Mouse (Mus musculus): Measurements from ENCODE around the gene Olfr150. TPM values are rescaled to one million over a fixed set of nuclear protein-coding genes. Genes with fewer than 3 reads are reported as not detected.
"Not testable (repeated sequence)": the region's sequence is repeated elsewhere in the genome, so short reads cannot be mapped to it uniquely, and the experiment has no call there.

Olfr150 gene
- not detected in 2 replicates for polyA plus RNA-seq (2015; fragmentation: Nextera tagmentation; extraction: Ambion mirVana)

DNA sequence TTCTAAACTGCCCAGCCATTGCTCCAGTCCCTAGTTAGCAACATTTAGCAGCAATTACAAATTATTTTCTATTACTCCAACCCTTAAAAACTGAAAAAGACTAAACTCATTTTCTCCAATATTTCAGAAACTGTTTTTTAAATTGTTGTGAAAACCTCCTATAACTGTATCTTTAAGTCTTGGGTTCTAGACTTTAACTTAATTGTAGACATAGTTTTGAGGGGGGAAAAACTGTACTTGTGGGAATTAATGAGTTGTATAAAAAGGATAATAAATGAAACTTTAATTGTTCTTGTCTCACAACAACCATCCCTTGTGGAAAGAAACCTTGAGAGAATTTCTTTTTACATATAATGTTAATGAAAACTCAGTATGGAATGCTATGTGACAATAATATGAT is at the start of gene Olfr150:
Gene Olfr150, plus strand, starts transcription at position 301 of the 400 bp plus-strand sequence.
- Histone ChIP-seq H3K9me3 (replicated peaks; ENCODE audit: control insufficient read depth, low read length) (no peaks in the 10 kb centered on the region), H3K9ac (ENCODE audit: low read length) (no peak within 1 kb of the TSS), H3K4me2 (ENCODE audit: low read depth, low read length) (no peak within 1 kb of the TSS), H3K27me3 (ENCODE audit: control insufficient read depth, insufficient read depth, low read length) (no peaks in the 10 kb centered on the region), H3K4me3 (replicated peaks; ENCODE audit: low read length) (no peak within 1 kb of the TSS), H3K36me3 (ENCODE audit: control insufficient read depth, insufficient read depth, low read length) (no peaks in the 10 kb centered on the region), H3K4me1 (ENCODE audit: control insufficient read depth, insufficient read depth, low read length) (no peaks in the 10 kb centered on the region), H3K27ac (ENCODE audit: low read length) (no peak within 1 kb of the TSS)
- ATAC-seq (ENCODE audit: insufficient read depth, low FRiP score), result no peak

DNA sequence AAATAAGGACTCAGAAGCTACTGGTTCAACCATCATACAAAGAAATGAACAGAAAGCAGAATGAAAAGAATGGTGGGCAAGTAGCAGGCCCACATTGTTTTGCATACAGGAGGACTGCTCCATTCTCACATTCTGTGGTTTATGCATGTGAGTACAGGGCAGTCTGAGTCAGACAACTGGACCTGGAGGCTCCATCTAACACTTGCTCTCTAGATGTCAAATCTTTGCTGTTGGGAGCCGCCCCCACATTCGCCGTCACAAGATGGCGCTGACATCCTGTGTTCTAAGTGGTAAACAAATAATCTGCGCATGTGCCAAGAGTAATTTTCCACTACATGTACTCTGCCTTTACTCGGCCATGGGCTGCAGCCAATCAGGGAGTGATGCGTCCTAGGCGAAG is 29.7 kb upstream of the Olfr150 start:
- H3K9ac ChIP-seq (ENCODE audit: low read length); H3K4me3 ChIP-seq (replicated peaks; ENCODE audit: low read length); H3K36me3 ChIP-seq (ENCODE audit: control insufficient read depth, insufficient read depth, low read length); H3K4me1 ChIP-seq (ENCODE audit: control insufficient read depth, insufficient read depth, low read length); H3K4me2 ChIP-seq (ENCODE audit: low read depth, low read length); H3K27me3 ChIP-seq (ENCODE audit: control insufficient read depth, insufficient read depth, low read length); ATAC-seq (ENCODE audit: insufficient read depth, low FRiP score); H3K9me3 ChIP-seq (replicated peaks; ENCODE audit: control insufficient read depth, low read length); H3K27ac ChIP-seq (ENCODE audit: low read length): not testable (repeated sequence)
- 79% methylated on average over 6 of the region's 8 CpGs for WGBS

DNA sequence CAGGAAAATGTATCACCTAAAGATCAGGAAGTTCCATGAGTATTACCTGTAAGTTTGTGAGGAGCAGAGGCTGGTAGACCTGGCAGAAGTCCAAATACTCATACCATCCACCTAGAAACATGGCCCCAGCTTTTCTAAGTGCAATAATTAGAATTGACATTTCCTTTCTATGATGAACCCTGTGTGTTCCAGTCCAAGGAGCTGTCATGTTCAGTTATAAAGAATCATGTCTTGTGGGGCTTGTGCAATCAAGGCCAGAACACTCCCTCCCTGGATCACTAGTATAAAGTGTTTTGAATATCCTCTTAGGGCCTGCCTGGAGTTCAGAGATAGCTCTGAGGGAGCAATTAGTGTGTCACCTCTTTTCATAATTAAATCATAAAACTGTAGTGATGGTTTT is 23.8 kb upstream of the Olfr150 start, which contains the start of gene Olfr149:
Gene Olfr149, minus strand, starts transcription at position 101 of the 400 bp plus-strand sequence.
- Histone ChIP-seq H3K9ac (ENCODE audit: low read length) (no peak within 1 kb of the TSS), H3K4me2 (ENCODE audit: low read depth, low read length) (no peak within 1 kb of the TSS), H3K27me3 (ENCODE audit: control insufficient read depth, insufficient read depth, low read length) (no peaks in the 10 kb centered on the region), H3K9me3 (replicated peaks; ENCODE audit: control insufficient read depth, low read length) (no peaks in the 10 kb centered on the region), H3K4me1 (ENCODE audit: control insufficient read depth, insufficient read depth, low read length) (0 out of 2 replicates have a peak, but pooled peaks cover 3% of the 10 kb centered on the region), H3K4me3 (replicated peaks; ENCODE audit: low read length) (no peak within 1 kb of the TSS), H3K27ac (ENCODE audit: low read length) (no peak within 1 kb of the TSS), H3K36me3 (ENCODE audit: control insufficient read depth, insufficient read depth, low read length) (no peaks in the 10 kb centered on the region)
- ATAC-seq (ENCODE audit: insufficient read depth, low FRiP score), result no peak

DNA sequence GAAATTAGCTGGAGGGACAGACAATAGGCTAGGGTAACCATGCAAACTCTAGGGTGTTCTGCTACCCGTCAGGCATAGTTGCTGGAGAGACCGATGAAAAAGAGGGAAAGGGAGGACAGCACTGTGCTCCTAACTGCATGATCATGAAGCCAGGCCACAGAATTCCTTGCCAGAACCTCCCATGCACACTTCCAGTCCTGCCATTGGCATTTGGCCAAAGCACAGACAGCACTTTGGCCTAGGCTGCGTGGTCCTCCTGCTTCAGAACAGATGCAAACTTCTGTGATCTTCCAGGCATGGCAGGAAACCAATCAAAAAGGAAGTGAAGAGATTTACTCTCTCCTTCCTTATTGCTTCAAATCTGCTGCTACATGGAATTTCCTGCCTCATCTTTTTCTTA is 21.8 kb upstream of the Olfr150 start:
- Histone ChIP-seq H3K9me3 (replicated peaks; ENCODE audit: control insufficient read depth, low read length) (no peaks in the 10 kb centered on the region), H3K4me2 (ENCODE audit: low read depth, low read length) (no peak overlapping the region), H3K27me3 (ENCODE audit: control insufficient read depth, insufficient read depth, low read length) (no peaks in the 10 kb centered on the region), H3K27ac (ENCODE audit: low read length) (no peak overlapping the region), H3K4me3 (replicated peaks; ENCODE audit: low read length) (no peak overlapping the region), H3K36me3 (ENCODE audit: control insufficient read depth, insufficient read depth, low read length) (no peaks in the 10 kb centered on the region), H3K9ac (ENCODE audit: low read length) (no peak overlapping the region), H3K4me1 (ENCODE audit: control insufficient read depth, insufficient read depth, low read length) (0 out of 2 replicates have a peak, but pooled peaks cover 3% of the 10 kb centered on the region)
- ATAC-seq (ENCODE audit: insufficient read depth, low FRiP score), result no peak
- WGBS, result 48% methylated on average over 3 of the region's 3 CpGs

DNA sequence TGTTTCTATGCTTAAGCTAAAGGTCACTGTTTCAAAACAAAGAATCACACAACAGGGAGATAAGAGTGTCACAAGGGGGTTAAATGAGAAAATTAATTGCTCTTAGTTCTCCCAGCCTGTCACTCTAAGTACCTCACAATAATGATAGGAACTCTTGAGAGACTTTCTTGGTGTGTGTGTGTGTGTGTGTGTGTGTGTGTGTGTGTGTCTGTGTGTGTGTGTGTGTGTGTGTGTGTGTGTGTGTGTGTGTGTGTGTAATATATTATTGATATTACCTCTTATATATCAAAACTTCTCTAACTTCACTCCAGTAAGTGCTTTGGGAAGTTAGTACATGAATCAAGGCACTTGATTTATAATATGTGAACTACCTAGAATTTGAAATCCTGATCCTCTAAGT is 19.7 kb upstream of the Olfr150 start, which contains the start of gene Olfr965:
Gene Olfr965, plus strand, starts transcription at position 301 of the 400 bp plus-strand sequence.
- Histone ChIP-seq H3K4me2 (ENCODE audit: low read depth, low read length) (no peak within 1 kb of the TSS), H3K27ac (ENCODE audit: low read length) (no peak within 1 kb of the TSS), H3K9ac (ENCODE audit: low read length) (no peak within 1 kb of the TSS), H3K4me1 (ENCODE audit: control insufficient read depth, insufficient read depth, low read length) (0 out of 2 replicates have a peak, but pooled peaks cover 3% of the 10 kb centered on the region), H3K9me3 (replicated peaks; ENCODE audit: control insufficient read depth, low read length) (no peaks in the 10 kb centered on the region), H3K4me3 (replicated peaks; ENCODE audit: low read length) (no peak within 1 kb of the TSS), H3K27me3 (ENCODE audit: control insufficient read depth, insufficient read depth, low read length) (no peaks in the 10 kb centered on the region), H3K36me3 (ENCODE audit: control insufficient read depth, insufficient read depth, low read length) (no peaks in the 10 kb centered on the region)
- no peak for ATAC-seq (ENCODE audit: insufficient read depth, low FRiP score)

DNA sequence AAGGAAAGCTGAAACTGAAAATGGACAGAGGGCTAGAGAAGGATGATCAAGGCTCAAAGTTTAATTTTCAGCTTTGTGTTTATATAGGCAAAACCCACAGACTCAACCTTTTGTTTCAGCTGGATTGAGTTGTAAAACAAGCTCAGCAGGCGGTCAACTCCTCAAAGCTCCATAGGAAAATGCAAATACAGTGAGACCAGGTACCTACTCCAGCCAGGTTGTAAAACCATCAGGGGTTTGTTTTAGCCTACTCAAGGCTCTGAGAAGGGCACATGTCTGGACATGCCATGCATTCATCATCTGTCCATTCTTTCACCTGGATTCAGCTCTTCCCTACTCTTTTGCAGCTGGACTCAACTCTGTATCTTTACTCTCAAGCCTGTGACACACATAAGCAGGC is 10.0 kb downstream of the Olfr150 start:
- WGBS, result 85% methylated on average over 1 of the region's 1 CpGs
- H3K36me3 ChIP-seq (ENCODE audit: control insufficient read depth, insufficient read depth, low read length), result no peaks in the 10 kb centered on the region
- no peaks in the 10 kb centered on the region for H3K9me3 ChIP-seq (replicated peaks; ENCODE audit: control insufficient read depth, low read length)
- H3K27me3 ChIP-seq (ENCODE audit: control insufficient read depth, insufficient read depth, low read length), result no peaks in the 10 kb centered on the region
- no peak overlapping the region for H3K4me2 ChIP-seq (ENCODE audit: low read depth, low read length)
- H3K9ac ChIP-seq (ENCODE audit: low read length), result no peak overlapping the region
- H3K4me1 ChIP-seq (ENCODE audit: control insufficient read depth, insufficient read depth, low read length), result no peaks in the 10 kb centered on the region
- no peak overlapping the region for H3K4me3 ChIP-seq (replicated peaks; ENCODE audit: low read length)
- no peak overlapping the region for H3K27ac ChIP-seq (ENCODE audit: low read length)
- no peak for ATAC-seq (ENCODE audit: insufficient read depth, low FRiP score)

DNA sequence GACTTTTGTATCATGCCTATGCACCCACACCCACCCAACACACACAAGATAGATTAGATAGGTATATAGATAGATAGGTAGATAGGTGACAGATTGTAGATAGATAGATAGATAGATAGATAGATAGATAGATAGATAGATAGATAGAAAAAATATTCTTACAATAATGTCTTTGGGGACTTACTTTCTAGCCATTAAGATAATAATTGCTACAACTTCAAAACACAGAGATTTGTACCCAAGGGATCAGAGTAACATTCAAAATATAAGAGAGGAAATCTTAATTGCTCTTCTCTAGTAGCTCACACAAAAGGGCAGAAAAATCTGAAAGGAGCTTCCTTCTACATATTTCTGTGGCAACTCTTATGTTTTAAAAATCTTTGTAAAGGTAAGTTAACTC is 15.2 kb downstream of the Olfr150 start, which contains the start of gene Olfr967:
Gene Olfr967, plus strand, starts transcription at position 301 of the 400 bp plus-strand sequence.
- H3K9me3 ChIP-seq (replicated peaks; ENCODE audit: control insufficient read depth, low read length), result no peaks in the 10 kb centered on the region
- no peak within 1 kb of the TSS for H3K4me3 ChIP-seq (replicated peaks; ENCODE audit: low read length)
- no peak within 1 kb of the TSS for H3K4me2 ChIP-seq (ENCODE audit: low read depth, low read length)
- H3K27me3 ChIP-seq (ENCODE audit: control insufficient read depth, insufficient read depth, low read length), result no peaks in the 10 kb centered on the region
- ATAC-seq (ENCODE audit: insufficient read depth, low FRiP score), result no peak
- no peaks in the 10 kb centered on the region for H3K36me3 ChIP-seq (ENCODE audit: control insufficient read depth, insufficient read depth, low read length)
- no peak within 1 kb of the TSS for H3K27ac ChIP-seq (ENCODE audit: low read length)
- H3K4me1 ChIP-seq (ENCODE audit: control insufficient read depth, insufficient read depth, low read length), result no peaks in the 10 kb centered on the region
- no peak within 1 kb of the TSS for H3K9ac ChIP-seq (ENCODE audit: low read length)

DNA sequence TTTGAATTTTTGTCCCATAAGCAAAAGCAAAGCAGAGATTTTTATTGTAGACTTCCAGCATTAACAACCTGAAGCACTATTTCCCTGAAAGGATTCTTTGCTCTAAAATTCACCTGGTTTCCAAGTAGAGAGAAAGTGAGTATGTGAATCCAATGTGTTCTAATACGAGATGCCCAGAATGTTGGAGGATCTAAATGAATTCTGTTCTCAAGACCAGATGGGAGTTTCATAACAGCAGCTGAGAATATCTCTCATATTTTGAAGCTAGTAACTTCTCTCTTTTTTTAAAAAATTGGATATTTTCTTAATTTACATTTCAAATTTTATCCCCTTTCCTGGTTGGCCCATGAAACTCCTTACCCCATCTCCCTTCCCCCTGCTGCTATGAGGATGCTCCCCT is 15.7 kb downstream of the Olfr150 start:
- H3K4me3 ChIP-seq (replicated peaks; ENCODE audit: low read length), result no peak overlapping the region
- no peaks in the 10 kb centered on the region for H3K36me3 ChIP-seq (ENCODE audit: control insufficient read depth, insufficient read depth, low read length)
- no peaks in the 10 kb centered on the region for H3K27me3 ChIP-seq (ENCODE audit: control insufficient read depth, insufficient read depth, low read length)
- H3K9me3 ChIP-seq (replicated peaks; ENCODE audit: control insufficient read depth, low read length), result no peaks in the 10 kb centered on the region
- no peak overlapping the region for H3K27ac ChIP-seq (ENCODE audit: low read length)
- WGBS, result 86% methylated on average over 1 of the region's 1 CpGs
- H3K4me1 ChIP-seq (ENCODE audit: control insufficient read depth, insufficient read depth, low read length), result no peaks in the 10 kb centered on the region
- H3K4me2 ChIP-seq (ENCODE audit: low read depth, low read length), result no peak overlapping the region
- H3K9ac ChIP-seq (ENCODE audit: low read length), result no peak overlapping the region
- ATAC-seq (ENCODE audit: insufficient read depth, low FRiP score), result no peak

DNA sequence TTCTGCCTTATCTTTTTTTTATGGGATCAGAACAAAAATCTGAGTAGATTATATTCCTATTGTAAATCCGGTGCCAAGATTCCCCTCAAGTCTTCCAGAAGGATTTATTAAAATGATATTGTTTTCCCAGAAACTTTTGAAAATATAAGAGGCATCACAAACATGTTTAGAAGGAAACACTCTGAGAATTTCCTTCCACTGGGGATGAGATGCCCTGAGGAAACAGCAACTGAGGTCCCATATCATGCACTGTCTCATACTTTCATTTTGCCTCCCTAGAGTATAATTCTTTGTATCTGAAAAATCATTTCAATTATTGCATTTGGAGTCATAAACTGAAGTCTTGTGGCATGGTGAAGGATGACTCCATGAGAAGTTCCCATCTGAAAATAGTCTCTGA is 52.4 kb downstream of the Olfr150 start, which contains the start of gene Olfr968:
Gene Olfr968, minus strand, starts transcription at position 101 of the 400 bp plus-strand sequence.
- no peaks in the 10 kb centered on the region for H3K27me3 ChIP-seq (ENCODE audit: control insufficient read depth, insufficient read depth, low read length)
- no peak within 1 kb of the TSS for H3K27ac ChIP-seq (ENCODE audit: low read length)
- H3K4me1 ChIP-seq (ENCODE audit: control insufficient read depth, insufficient read depth, low read length), result no peaks in the 10 kb centered on the region
- WGBS, result 76% methylated on average over 1 of the region's 1 CpGs
- H3K4me3 ChIP-seq (replicated peaks; ENCODE audit: low read length), result no peak within 1 kb of the TSS
- H3K9ac ChIP-seq (ENCODE audit: low read length), result no peak within 1 kb of the TSS
- H3K4me2 ChIP-seq (ENCODE audit: low read depth, low read length), result no peak within 1 kb of the TSS
- no peaks in the 10 kb centered on the region for H3K9me3 ChIP-seq (replicated peaks; ENCODE audit: control insufficient read depth, low read length)
- no peak for ATAC-seq (ENCODE audit: insufficient read depth, low FRiP score)
- H3K36me3 ChIP-seq (ENCODE audit: control insufficient read depth, insufficient read depth, low read length), result no peaks in the 10 kb centered on the region
